Mouse (Mus musculus) frontal cortex, postnatal 10 days (tissue): Measurements from ENCODE around the gene Gm21118.
"Not testable (repeated sequence)": the region's sequence is repeated elsewhere in the genome, so short reads cannot be mapped to it uniquely, and the experiment has no call there.

ENCODE experiments used
- DNase-seq, 2 experiments: peaks; one replicate each; pipeline ENCODE4 v3.0.0; 2022; ENCODE audit warnings: low spot score in 2 of 2, mixed read lengths in 1 of 2

Gm21118 gene

DNA sequence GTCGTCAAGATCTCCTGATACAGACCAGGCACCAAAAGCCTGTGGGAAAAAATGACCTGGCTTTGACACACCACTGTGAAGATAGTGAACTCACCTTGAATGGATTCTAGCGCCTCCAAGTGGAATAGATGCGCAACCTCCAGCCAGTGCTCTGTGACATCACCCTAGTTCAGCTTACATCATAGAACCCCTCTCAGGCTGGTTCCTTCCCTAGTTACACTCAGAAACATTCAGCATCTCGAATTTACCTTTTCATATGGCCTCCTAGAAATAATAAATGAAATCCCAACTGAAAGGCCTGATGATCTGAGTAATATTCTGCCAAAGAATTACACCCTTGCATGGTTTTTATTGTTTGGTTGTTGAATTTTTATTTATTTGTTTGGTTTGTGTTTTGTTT lies at the start of gene Gm21118:
Gene Gm21118, minus strand, starts transcription at position 101 of the 400 bp plus-strand sequence.
- DNase-seq: not testable (repeated sequence)

GRCm38 (mm10) chrY:70303187-70303586 lies 29.7 kb upstream of the Gm21118 start, which contains the start of the genes Gm29423 and Gm29644:
Gene Gm29423 (minus strand): TSS chrY:70303287.
Gene Gm29644 (minus strand): TSS chrY:70303343.
- not testable (repeated sequence) for DNase-seq
